In genomic region chr1:191878518-191878921, GRCm38 (mm10) we compare ENCODE assay signal across 16 mouse cellular contexts. TPM values are rescaled to one million over a fixed set of nuclear protein-coding genes. Genes with fewer than 3 reads are reported as not detected.
DNase-seq lines count a peak whose midpoint lies in the region; ATAC-seq and TF ChIP-seq lines count a peak whose summit lies in the region.
"Had no signal": no experiment of that assay in that cellular context is flagged by ENCODE, and none has a peak within 500 bp of the region (broad histone marks: within the 10 kb centered on the region; RNA-seq: fewer than 3 reads in every experiment).

No protein-coding gene starts in this region.

- no peak for TF ChIP-seq CTCF in midbrain, postnatal 0 days (IDR thresholded peaks at IDR 0.05)

- no peak overlapping the region for H3K9ac ChIP-seq in forebrain, embryonic 14.5 days (ENCODE audit: low read length)
- H3K9ac ChIP-seq in forebrain, embryonic 12.5 days, result no peak overlapping the region
- no peak overlapping the region for H3K9ac ChIP-seq in midbrain, embryonic 14.5 days (replicated peaks; ENCODE audit: low read length)
- no peak overlapping the region for H3K9ac ChIP-seq in midbrain, embryonic 15.5 days
- no peak overlapping the region for H3K9ac ChIP-seq in midbrain, postnatal 0 days (replicated peaks; ENCODE audit: low read length, poor library complexity, severe bottlenecking)
- H3K9ac ChIP-seq: embryonic facial prominence, embryonic 15.5 days; liver, embryonic 13.5 days had no signal

- H3K27me3 ChIP-seq in forebrain, embryonic 14.5 days (replicated peaks; ENCODE audit: control insufficient read depth, insufficient read depth, low read length), result no peaks in the 10 kb centered on the region
- 0 out of 2 replicates have a peak, but pooled peaks cover 3% of the 10 kb centered on the region for H3K27me3 ChIP-seq in forebrain, embryonic 12.5 days
- no peaks in the 10 kb centered on the region for H3K27me3 ChIP-seq in midbrain, embryonic 14.5 days (ENCODE audit: control insufficient read depth, insufficient read depth, low read length)
- H3K27me3 ChIP-seq in midbrain, embryonic 15.5 days (replicated peaks), result no peaks in the 10 kb centered on the region
- no peaks in the 10 kb centered on the region for H3K27me3 ChIP-seq in midbrain, postnatal 0 days (ENCODE audit: insufficient read depth, low read length)
- H3K27me3 ChIP-seq: embryonic facial prominence, embryonic 15.5 days had no signal

- no peaks in the 10 kb centered on the region for H3K9me3 ChIP-seq in forebrain, embryonic 14.5 days (replicated peaks; ENCODE audit: control insufficient read depth, low read length)
- no peaks in the 10 kb centered on the region for H3K9me3 ChIP-seq in forebrain, embryonic 12.5 days
- no peaks in the 10 kb centered on the region for H3K9me3 ChIP-seq in midbrain, embryonic 14.5 days (ENCODE audit: control insufficient read depth, low read length)
- H3K9me3 ChIP-seq in midbrain, embryonic 15.5 days, result no peaks in the 10 kb centered on the region
- no peaks in the 10 kb centered on the region for H3K9me3 ChIP-seq in midbrain, postnatal 0 days (ENCODE audit: low read length)
- H3K9me3 ChIP-seq: embryonic facial prominence, embryonic 15.5 days; liver, embryonic 13.5 days had no signal

- H3K4me2 ChIP-seq in forebrain, embryonic 14.5 days (ENCODE audit: low read length), result no peak overlapping the region
- no peak overlapping the region for H3K4me2 ChIP-seq in forebrain, embryonic 12.5 days
- H3K4me2 ChIP-seq in midbrain, embryonic 14.5 days (ENCODE audit: low read length), result no peak overlapping the region
- H3K4me2 ChIP-seq in midbrain, embryonic 15.5 days, result no peak overlapping the region
- no peak overlapping the region for H3K4me2 ChIP-seq in midbrain, postnatal 0 days (ENCODE audit: low read depth, low read length, poor library complexity, severe bottlenecking)
- H3K4me2 ChIP-seq: embryonic facial prominence, embryonic 15.5 days; liver, embryonic 13.5 days had no signal

- 0 out of 2 replicates have a peak, but pooled peaks cover 3% of the 10 kb centered on the region for H3K4me1 ChIP-seq in forebrain, embryonic 14.5 days (ENCODE audit: control insufficient read depth, insufficient read depth, low read length)
- peaks cover 8% of the 10 kb centered on the region for H3K4me1 ChIP-seq in forebrain, embryonic 12.5 days
- no peaks in the 10 kb centered on the region for H3K4me1 ChIP-seq in midbrain, embryonic 14.5 days (ENCODE audit: control insufficient read depth, insufficient read depth, low read length)
- no peaks in the 10 kb centered on the region for H3K4me1 ChIP-seq in midbrain, embryonic 15.5 days
- H3K4me1 ChIP-seq in midbrain, postnatal 0 days (ENCODE audit: insufficient read depth, low read length), result no peaks in the 10 kb centered on the region

- no peak overlapping the region for H3K27ac ChIP-seq in forebrain, embryonic 14.5 days (ENCODE audit: low read depth, low read length)
- H3K27ac ChIP-seq in forebrain, embryonic 12.5 days, result no peak overlapping the region
- H3K27ac ChIP-seq in midbrain, embryonic 14.5 days (replicated peaks; ENCODE audit: low read depth, low read length), result no peak overlapping the region
- no peak overlapping the region for H3K27ac ChIP-seq in midbrain, embryonic 15.5 days
- H3K27ac ChIP-seq in midbrain, postnatal 0 days (ENCODE audit: low read depth, low read length), result 0 out of 2 replicates have a peak overlapping the region, but pooled peaks have one; percentile 6
- H3K27ac ChIP-seq: embryonic facial prominence, embryonic 15.5 days; kidney, postnatal 0 days had no signal

- 23% methylated on average over 4 of the region's 4 CpGs for WGBS in forebrain, embryonic 14.5 days
- 47% methylated on average over 4 of the region's 4 CpGs for WGBS in forebrain, embryonic 12.5 days
- WGBS in midbrain, embryonic 14.5 days, result 47% methylated on average over 4 of the region's 4 CpGs
- WGBS in midbrain, embryonic 15.5 days, result 52% methylated on average over 4 of the region's 4 CpGs
- WGBS in midbrain, postnatal 0 days, result 41% methylated on average over 4 of the region's 4 CpGs

- no peak overlapping the region for H3K4me3 ChIP-seq in forebrain, embryonic 14.5 days (ENCODE audit: low read depth, low read length)
- no peak overlapping the region for H3K4me3 ChIP-seq in forebrain, embryonic 12.5 days (replicated peaks)
- H3K4me3 ChIP-seq in midbrain, embryonic 14.5 days (replicated peaks; ENCODE audit: low read depth, low read length), result no peak overlapping the region
- H3K4me3 ChIP-seq in midbrain, embryonic 15.5 days, result no peak overlapping the region
- H3K4me3 ChIP-seq in midbrain, postnatal 0 days (ENCODE audit: low read depth, low read length), result no peak overlapping the region
- H3K4me3 ChIP-seq: embryonic facial prominence, embryonic 15.5 days; liver, embryonic 13.5 days had no signal

- DNase-seq in forebrain, embryonic 14.5 days (ENCODE audit: low spot score), result peak; percentile 49
- DNase-seq in layer of hippocampus, postnatal 10 days (ENCODE audit: low spot score in 2 of 2), result peak; percentile 32
- DNase-seq in layer of hippocampus, postnatal 25 days (ENCODE audit: extremely low spot score in 1 of 2, low spot score in 1 of 2), result no peak
- DNase-seq in midbrain, embryonic 14.5 days, result peak; percentile 46
- DNase-seq in midbrain, postnatal 0 days (ENCODE audit: low spot score), result peak; percentile 15
- DNase-seq in lung, postnatal 14 days, result no peak
- DNase-seq: B cell, adult 2 months; cerebellum, postnatal 25 days; liver, embryonic 13.5 days; right cerebral cortex, postnatal 14 days had no signal

- ATAC-seq in forebrain, embryonic 14.5 days, result no peak
- ATAC-seq in forebrain, embryonic 12.5 days (ENCODE audit: low FRiP score), result no peak
- no peak for ATAC-seq in midbrain, embryonic 14.5 days (ENCODE audit: low FRiP score, low TSS enrichment)
- ATAC-seq in midbrain, embryonic 15.5 days (replicated peaks), result no peak
- ATAC-seq in midbrain, postnatal 0 days (ENCODE audit: low FRiP score), result no peak
- ATAC-seq: inflammation-experienced regulatory T-cells, adult 6 months had no signal

- no peaks in the 10 kb centered on the region for H3K36me3 ChIP-seq in forebrain, embryonic 14.5 days (ENCODE audit: control insufficient read depth, insufficient read depth, low read length)
- H3K36me3 ChIP-seq in forebrain, embryonic 12.5 days (replicated peaks), result no peaks in the 10 kb centered on the region
- no peaks in the 10 kb centered on the region for H3K36me3 ChIP-seq in midbrain, embryonic 14.5 days (ENCODE audit: control insufficient read depth, insufficient read depth, low read length)
- H3K36me3 ChIP-seq in midbrain, embryonic 15.5 days (replicated peaks), result no peaks in the 10 kb centered on the region
- H3K36me3 ChIP-seq in midbrain, postnatal 0 days (ENCODE audit: insufficient read depth, low read length), result no peaks in the 10 kb centered on the region
- H3K36me3 ChIP-seq: embryonic facial prominence, embryonic 15.5 days; G1E; liver, embryonic 13.5 days had no signal

RNA-seq across cellular contexts. Expression of gene Slc30a1, which starts 28.0 kb away (rescaled TPM):
- 1.3 and 2.0 TPM in 2 replicates for polyA plus RNA-seq in forebrain, embryonic 14.5 days (2014; fragmentation: Nextera tagmentation; extraction: Ambion mirVana)
- polyA plus RNA-seq in forebrain, embryonic 12.5 days (2016; fragmentation: Nextera tagmentation; extraction: Ambion mirVana), result 2.4 and 4.2 TPM in 2 replicates
- total RNA-seq in layer of hippocampus, postnatal 10 days (2021), result 10 to 100 TPM; 27.5 to 36.4 TPM
- 10 to 100 TPM; 34.5 to 35.5 TPM for total RNA-seq in layer of hippocampus, postnatal 25 days (2021)
- 2.3 and 2.9 TPM in 2 replicates for polyA plus RNA-seq in midbrain, embryonic 14.5 days (2014; fragmentation: Nextera tagmentation; extraction: Ambion mirVana)
- 3.7 and 4.3 TPM in 2 replicates for polyA plus RNA-seq in midbrain, embryonic 15.5 days (2015; fragmentation: Nextera tagmentation; extraction: Ambion mirVana)
- 21.9 and 27.4 TPM in 2 replicates for total RNA-seq in midbrain, postnatal 0 days (2014; rRNA removed)
- polyA plus RNA-seq in midbrain, postnatal 0 days (2015; fragmentation: Nextera tagmentation; extraction: Ambion mirVana), result 4.4 and 5.1 TPM in 2 replicates

RNA-seq across cellular contexts. Expression of gene Nek2, which starts 57.3 kb away (rescaled TPM):
- 19.7 and 22.7 TPM in 2 replicates for polyA plus RNA-seq in forebrain, embryonic 14.5 days (2014; fragmentation: Nextera tagmentation; extraction: Ambion mirVana)
- 55.2 and 56.1 TPM in 2 replicates for polyA plus RNA-seq in forebrain, embryonic 12.5 days (2016; fragmentation: Nextera tagmentation; extraction: Ambion mirVana)
- total RNA-seq in layer of hippocampus, postnatal 10 days (2021), result 1 to 10 TPM; 3.5 to 4.1 TPM
- 1 to 10 TPM; 1.0 to 1.1 TPM for total RNA-seq in layer of hippocampus, postnatal 25 days (2021)
- polyA plus RNA-seq in midbrain, embryonic 14.5 days (2014; fragmentation: Nextera tagmentation; extraction: Ambion mirVana), result 3.3 and 10.5 TPM in 2 replicates
- polyA plus RNA-seq in midbrain, embryonic 15.5 days (2015; fragmentation: Nextera tagmentation; extraction: Ambion mirVana), result 6.8 and 7.1 TPM in 2 replicates
- total RNA-seq in midbrain, postnatal 0 days (2014; rRNA removed), result 2.2 and 2.6 TPM in 2 replicates
- 2.5 TPM in 2 replicates for polyA plus RNA-seq in midbrain, postnatal 0 days (2015; fragmentation: Nextera tagmentation; extraction: Ambion mirVana)

Comparison
In these comparisons a context has a peak if more than half of its experiments do, and no peak if none do; other contexts are left out.
1. DNase-seq: peak in forebrain, embryonic 14.5 days (single experiment), layer of hippocampus, postnatal 10 days (2 of 2), midbrain, embryonic 14.5 days (single experiment) and midbrain, postnatal 0 days (single experiment); none in layer of hippocampus, postnatal 25 days (0 of 2) and lung, postnatal 14 days (single experiment).